Mouse (Mus musculus) ES-Bruce4 (cell line): ENCODE data around the gene Maml2.

Source experiments
- CTCF ChIP-seq: IDR thresholded peaks from one replicate; pipeline ENCODE4 v1.8.1; 2011; ENCODE audit warnings: low read depth, low read length
- EP300 ChIP-seq: IDR thresholded peaks from 2 replicates; pipeline ENCODE4 v1.6.1; 2011; ENCODE audit warnings: low read depth, low read length; ENCODE audit not compliant: insufficient read depth
- POLR2A ChIP-seq: IDR thresholded peaks from one replicate; pipeline ENCODE4 v1.8.1; 2011; ENCODE audit warnings: low read length; ENCODE audit not compliant: insufficient read depth

DNA sequence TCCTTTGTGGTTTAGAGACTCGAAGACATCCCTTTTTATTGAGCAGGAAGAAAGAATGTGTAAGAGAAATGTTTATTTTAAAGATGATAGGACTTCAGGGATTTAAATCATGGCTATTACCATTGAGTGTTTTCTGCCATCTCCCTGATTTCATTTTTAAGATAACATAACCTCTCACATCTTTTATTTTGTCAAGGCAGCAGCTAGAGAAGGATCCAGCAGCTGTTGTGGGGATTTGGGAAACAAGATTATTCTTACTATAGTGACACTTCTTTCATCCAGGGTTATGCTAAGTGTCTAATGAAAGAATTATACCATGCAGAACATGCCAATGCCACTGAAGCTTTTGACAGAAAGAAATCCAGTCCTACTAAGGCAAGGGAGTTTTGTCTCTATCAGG lies 193.3 kb downstream of the Maml2 start:
- TF ChIP-seq POLR2A (no peak), CTCF (no peak), EP300 (no peak)
